Mouse (Mus musculus): ENCODE data around the gene Axin2.

Gene Axin2

DNA sequence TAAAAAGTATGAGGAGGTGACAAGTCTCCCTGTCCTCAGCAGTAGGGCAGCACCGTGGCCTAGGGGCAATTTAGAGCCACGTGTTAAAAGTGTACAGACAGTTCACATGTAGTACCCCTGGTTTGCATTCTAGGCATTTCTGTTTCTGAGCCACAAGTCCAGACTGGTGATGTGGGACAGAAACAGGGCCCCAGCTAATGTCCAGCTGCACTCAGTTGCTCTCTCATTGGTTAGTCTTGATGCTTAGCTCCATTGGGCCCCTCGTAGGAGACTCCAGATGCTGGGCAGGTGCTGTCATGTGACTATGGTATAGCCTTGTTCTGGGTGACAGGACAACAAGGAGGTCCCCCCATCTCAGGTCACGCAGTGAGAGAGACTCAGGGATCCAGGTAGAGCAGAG lies 9.0 kb downstream of the Axin2 start:
- in situ Hi-C loops (cut with MboI), result no loop called here

DNA sequence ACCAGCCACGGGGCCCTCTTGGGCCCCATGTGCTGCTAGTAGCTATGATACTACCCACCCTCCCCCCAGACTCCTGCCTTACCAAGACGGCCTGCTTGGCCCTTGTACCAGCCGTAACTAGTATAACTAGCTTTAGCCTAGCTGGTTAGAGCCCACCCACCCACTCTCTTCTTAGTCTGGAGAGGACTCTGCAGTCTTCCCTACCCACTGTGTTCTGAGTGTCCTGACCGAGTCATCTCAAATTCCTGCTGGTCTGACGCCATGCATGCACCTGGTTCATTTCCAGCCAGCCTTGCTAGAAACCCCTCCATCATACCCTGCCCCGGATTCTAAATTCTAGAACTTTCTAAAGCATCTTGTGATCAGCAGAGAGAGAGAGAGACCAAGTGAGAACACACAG lies 9.6 kb downstream of the Axin2 start:
- in situ Hi-C loops (cut with MboI), result no loop called here

DNA sequence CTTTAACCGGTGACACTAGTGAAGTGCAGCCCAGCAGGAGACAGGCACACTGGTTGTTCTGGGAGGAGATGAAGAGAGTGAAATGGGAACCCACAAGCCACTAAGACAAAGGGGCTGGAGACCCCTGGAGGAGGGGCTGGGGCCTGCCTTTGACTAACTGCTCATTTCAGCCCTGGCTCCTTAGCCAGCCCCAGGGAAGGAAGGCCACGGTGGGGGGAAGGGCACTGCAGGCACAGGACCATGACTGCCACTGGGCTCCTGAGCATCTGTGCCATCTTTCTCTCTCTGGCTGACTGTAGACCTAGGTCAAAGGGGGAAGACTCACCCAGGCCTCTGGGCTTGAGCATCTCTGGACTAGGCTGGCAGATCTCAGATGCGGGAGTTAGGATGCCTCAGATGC lies 10.5 kb downstream of the Axin2 start:
- in situ Hi-C loops (cut with MboI), result no loop called here

DNA sequence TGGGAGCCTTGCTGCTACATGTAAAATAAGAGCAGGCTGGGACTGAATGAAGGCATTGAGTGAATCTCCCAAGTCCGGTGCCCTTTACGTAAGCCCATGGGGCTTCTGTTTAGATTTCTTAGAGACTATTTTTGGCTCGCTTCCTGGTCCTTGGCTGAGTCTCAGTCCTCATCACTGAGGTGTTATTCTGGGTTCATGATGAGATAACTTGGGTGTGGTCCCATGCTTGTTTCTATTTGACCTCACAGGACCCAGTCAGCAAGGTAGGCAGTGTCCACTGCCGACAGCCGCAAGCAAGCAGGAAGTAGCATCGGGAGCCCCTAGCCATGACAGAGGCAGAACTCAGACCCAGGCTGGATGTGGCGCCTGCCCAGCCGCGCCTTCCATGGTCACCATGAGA lies 13.7 kb downstream of the Axin2 start:
- in situ Hi-C loops (cut with MboI), result no loop called here

DNA sequence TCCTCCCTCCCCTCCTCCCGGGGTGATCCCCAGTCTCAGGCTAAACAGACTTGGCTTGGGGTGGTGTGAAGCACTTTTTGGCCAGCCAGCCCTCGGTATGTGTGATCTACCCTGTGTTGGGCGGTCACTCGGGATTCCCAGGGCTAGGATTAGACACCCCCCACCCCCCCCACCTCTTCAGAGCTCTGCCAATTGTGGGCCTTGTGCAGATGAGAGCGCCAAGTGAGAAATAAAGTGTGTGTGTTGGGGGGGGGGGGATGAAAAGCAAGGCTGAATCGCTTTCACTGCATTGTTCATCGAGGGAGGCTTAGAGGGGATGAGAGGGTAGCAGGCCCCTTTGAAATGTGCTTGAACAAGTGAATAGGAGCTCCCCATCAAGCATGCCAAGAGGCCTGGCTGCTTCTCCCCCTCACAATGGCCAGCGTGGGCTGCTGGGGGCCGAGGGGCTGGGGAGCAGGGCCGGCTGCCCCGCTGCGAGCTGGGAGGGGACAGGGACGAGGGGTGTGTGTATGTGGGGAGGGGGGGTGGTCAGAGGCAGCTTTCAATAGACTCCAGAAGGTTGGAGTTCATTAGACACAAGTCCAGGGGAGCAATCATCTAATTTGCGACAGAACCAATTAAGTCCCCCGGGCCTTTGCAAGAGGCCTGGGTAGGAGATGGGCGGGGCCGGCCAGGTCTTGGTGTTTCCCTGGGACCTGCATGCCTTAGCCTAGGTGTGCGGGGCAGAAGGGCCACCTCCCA lies 15.1 kb downstream of the Axin2 start:
- in situ Hi-C loops (cut with MboI), result no loop called here

DNA sequence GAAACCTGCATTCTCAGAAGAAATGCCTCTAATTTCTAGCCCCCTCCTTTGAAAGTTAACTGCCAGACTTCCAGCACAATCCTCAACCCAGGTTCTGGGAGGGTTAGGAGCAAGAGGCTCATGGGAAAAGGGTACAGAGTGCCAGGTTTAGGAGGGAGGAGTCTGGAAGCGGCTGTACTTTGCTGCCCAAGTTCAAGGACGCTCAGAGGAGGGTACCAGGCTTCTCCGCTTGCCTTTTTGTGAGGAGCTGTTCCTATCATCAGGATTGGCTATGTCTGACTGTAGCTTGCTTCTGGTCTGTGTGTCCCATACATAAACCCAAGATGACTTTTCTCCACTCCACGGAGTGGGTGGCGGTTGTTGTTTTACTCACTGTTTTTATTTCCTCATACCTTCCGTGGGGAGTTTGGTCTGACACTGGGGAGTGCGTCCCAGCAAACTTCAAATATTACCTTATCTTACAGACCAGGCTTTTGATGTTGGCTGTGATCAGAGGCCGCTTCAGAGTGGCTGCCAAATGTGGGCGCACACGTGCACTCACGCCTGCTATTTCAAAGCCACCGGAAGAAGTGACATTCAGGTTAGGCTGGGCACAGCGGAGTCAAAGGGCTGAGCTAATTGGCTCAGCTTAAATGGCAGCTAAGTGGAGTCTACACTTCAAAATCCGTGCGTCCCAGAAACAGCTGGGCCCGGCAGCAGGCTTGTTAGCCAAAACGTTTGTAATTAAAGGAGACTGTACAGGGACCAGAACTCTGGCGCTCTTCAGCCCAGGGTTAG lies 16.1 kb downstream of the Axin2 start:
- in situ Hi-C loops (cut with MboI), result no loop called here

DNA sequence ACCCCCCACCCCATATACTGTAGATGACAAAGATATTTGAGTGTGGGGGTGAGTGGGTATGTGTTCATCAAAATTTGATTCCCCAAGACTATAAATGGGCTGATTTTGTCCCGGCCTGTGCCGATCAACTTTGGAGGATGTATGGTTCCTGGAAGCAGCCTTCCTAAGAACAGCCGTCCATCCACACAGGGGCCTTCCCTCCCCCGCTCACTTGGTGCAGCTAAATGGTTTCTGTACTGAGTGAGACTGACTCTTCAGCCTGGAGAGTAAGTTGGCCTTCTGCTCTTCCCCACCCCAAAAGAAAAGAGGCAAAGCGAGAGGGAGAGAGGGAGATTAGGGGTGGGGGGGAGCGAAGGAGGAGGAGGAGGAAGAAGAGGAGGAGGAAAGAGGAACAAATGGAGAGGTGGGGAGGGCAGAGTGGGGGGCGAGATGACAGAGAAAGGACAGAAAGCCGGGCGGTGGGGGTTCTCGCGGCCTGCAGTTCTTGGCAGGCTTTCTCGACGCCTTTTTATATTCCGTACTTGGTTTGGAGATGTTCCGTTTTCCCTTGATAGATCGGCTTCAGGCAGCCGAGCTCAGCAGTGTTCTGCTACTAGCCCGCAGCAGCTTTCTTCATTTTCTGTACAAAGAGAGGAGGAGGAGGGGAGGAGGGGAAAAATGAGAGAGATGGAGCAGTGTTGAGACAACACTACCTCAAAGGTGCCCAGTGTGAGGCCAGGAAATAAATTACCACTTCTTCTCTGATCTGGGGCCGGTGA lies 20.7 kb downstream of the Axin2 start:
- in situ Hi-C loops (cut with MboI), result no loop called here

DNA sequence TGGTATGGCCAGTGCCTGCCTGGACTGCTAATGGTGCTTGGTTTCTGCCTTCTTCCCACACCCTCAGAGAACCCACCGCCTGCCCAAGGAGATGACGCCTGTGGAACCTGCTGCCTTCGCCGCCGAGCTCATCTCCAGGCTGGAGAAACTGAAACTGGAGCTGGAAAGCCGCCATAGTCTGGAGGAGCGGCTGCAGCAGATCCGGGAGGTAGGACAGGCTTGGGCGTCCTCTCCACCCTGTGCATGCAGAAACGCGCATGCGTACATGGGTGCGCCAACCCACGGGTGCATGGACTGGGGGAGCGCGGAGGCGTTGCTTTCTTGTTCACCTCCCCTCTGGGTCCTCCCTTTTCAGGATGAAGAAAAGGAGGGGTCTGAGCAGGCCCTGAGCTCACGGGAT lies 21.7 kb downstream of the Axin2 start:
- in situ Hi-C loops (cut with MboI), result no loop called here

DNA sequence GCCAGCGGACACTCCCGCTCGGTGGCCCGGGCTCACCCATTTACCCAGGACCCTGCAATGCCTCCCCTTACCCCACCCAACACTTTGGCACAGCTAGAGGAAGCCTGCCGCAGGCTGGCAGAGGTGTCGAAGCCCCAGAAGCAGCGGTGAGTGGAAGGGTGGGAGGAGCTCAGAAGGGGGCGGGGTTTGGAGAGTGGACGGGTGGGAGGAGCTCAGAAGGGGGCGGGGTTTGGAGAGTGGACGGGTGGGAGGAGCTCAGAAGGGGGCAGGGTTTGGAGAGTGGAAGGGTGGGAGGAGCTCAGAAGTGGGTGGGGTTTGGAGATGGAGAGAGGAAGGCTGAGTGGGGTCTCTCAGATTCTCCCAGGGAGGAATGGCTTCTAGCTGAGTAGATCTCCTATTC lies 23.6 kb downstream of the Axin2 start:
- in situ Hi-C loops (cut with MboI), result no loop called here

DNA sequence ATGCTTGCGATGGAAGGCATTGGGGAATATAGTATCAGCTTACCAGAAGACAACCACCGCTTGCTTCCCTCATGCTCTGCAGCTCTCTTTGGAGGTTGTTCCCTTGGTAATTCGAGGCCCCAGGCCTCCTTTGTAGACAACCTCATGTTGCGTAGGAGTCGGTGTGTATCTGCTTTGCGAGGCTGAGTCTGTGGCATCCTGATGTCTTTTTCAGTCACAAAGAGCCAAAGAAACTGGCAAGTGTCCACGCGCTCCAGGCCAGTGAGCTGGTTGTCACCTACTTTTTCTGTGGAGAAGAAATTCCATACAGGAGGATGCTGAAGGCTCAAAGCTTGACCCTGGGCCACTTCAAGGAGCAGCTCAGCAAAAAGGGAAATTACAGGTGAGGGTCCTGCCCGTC lies 25.5 kb downstream of the Axin2 start:
- in situ Hi-C loops (cut with MboI), result no loop called here

DNA sequence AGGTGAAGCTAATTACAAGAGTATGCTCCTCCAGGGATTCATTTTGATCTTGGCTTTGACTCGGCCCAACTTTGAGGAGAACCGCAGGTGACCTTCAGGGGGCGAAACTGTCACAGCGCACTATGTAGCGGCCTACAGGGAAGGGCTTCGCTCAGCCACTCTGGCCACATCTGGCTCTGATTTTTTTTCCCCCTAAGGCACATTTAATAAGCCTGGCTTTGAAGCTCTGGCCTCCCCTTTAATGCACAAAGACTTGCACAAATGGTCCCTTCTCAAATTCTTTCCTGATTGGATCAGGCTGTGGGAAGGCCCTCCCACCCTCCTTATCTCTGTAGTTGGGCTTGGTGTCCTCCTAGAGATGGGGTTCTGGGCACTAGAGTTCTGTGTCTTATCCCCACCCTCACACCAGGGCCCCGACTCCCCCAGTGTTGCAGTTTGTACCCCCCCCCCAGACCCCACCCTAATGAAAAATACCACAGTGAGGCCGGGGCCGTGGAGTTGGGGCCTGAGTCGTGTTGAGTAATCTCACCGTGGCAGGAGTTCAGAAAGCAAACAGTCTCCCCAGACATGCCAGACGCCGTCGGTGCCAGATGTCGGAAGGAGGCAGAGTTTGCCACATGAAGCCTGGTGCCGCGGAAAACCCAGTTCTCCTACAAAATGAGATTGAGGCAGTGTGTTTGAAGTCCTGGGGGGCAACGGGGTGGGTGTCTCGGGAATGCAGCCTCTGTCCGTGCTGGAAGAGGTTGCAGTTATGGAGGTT lies 27.5 kb downstream of the Axin2 start:
- in situ Hi-C loops (cut with MboI), result no loop called here

DNA sequence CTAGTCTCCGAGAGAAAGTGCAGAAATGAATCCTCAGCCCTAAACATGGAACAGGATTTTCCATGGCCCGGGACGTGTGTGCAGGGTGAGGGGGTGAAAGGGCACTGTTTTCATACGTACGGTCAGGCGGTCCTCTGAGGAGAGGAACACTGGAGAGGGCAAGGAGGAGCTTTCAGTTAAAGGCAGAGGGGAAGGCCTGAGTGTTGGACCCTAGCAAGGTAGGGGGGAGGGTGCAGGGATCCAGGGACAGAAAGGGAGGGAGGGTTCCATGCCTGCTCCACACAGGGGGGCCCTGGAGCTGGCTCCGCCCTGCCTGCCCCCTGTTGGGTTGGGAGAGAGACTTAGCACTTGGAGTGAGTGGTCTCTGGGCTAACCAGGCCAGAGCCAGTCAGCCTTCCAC lies 28.4 kb downstream of the Axin2 start:
- in situ Hi-C loops (cut with MboI), result no loop called here

DNA sequence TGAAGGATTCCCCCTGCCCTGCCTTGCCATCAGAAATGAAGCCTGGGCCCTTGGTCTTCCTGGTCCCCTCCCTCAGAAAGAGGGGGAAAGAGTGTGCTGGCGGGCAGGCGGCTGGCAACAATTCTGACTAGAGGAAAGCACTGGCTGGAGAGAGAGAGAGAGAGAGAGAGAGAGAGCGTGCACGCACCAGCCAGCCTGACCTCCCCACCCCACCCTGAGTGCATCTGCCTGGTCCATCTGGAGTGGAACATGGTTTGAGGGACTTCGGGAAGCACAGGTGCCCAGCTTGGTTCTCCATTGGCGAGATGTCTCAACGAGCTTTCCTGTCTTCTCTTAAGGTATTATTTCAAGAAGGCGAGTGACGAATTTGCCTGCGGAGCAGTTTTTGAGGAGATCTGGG lies 28.8 kb downstream of the Axin2 start:
- in situ Hi-C loops (cut with MboI), result no loop called here

DNA sequence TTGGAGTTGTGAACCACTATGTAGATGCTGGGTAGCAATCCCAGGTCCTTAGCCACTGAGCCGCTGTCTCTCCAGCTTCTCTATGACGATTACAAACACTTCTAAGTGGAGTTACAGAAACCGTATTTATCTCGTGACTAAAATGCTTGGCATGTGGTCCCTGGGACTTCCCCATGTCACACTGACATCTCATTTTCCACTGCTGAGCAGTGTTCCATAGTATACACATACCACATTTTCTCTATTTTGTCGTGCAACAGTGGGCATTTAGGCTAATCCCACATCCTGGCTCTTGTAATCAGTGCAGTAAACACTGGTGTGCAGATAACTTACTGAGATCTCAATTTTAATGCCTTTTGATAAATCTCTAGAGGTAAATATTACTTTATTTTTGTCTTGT lies 32.2 kb downstream of the Axin2 start:
- in situ Hi-C loops (cut with MboI), result no loop called here

DNA sequence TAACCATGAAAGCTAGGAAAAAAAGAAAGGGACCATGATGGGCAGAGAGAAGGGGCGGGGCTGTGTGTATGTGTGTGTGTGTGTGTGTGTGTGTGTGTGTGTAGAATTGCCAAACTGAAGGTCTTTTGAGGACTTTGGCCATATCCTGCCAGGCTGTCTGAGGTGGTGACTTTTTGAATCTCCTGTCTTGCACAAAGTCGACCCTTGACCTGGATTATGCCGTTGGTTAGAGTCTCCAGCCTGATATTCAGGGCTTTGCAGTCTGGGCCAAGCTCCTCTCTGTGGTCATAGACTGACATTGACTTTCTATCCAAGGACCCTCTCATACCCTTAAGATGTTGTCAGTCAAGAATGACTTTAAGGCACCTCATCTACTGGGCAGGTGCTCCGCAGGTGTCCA lies 35.8 kb downstream of the Axin2 start:
- in situ Hi-C loops (cut with MboI), result no loop called here

DNA sequence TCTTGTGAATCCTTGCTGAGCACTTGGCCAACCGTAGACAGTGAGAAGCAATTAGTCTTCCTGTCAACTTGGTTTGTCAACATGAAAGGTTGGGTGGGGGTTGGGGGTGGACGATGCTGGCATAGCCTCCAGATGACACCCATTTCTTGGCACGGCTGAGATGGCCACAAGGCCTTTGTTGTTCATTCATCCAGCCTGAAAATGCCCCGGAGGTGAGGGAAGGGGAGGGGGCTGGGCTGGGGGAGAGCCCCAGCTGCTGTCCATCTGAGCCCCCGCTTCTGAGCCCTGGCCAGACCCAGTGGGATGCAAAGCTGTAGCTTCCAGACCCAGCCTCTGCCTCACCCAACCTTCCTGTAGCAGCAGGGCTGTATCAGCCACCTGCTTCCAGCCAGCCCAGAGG lies 38.2 kb downstream of the Axin2 start:
- in situ Hi-C loops (cut with MboI), result no loop called here

DNA sequence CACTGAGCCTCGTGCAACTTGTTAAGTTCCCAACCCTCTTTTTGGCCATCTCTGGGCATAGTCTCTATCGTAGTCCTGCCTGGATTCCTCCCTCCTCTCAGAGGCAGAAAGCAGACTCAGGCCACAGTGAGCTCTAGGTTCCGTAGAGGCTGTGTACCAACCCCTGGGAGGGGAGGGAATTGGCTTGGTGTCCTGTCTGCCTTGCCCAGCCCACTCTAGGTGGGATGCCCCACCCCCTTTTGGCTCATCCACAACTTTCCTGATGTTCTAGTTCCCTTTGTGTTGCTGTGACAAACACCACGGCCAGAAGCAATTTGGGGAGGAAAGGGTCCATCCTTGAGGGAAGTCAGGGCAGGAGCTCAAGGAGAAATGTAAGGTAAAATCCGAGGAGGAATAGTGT lies 39.0 kb downstream of the Axin2 start:
- in situ Hi-C loops (cut with MboI), result no loop called here

DNA sequence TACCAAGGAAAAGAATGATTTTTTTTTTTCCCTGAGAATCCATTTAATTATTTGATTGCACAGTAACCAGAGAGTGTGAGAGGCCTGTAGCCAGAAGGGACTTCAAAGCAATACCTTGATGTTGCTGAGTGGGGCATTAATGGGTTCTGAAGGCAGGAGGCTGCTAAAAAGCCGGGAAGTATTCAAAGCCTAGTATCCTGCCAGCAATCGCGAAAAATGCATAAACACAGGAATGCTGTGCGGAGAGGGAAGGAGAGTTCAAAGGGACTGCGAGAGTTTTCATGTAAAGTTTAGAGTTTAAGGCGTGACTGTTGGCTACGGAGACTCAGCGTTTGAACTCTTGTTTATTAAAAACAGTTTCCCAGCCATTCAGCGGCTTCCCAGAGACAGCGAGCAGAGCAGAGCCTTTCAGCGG lies 41.5 kb downstream of the Axin2 start:
- in situ Hi-C loops (cut with MboI), result no loop called here

DNA sequence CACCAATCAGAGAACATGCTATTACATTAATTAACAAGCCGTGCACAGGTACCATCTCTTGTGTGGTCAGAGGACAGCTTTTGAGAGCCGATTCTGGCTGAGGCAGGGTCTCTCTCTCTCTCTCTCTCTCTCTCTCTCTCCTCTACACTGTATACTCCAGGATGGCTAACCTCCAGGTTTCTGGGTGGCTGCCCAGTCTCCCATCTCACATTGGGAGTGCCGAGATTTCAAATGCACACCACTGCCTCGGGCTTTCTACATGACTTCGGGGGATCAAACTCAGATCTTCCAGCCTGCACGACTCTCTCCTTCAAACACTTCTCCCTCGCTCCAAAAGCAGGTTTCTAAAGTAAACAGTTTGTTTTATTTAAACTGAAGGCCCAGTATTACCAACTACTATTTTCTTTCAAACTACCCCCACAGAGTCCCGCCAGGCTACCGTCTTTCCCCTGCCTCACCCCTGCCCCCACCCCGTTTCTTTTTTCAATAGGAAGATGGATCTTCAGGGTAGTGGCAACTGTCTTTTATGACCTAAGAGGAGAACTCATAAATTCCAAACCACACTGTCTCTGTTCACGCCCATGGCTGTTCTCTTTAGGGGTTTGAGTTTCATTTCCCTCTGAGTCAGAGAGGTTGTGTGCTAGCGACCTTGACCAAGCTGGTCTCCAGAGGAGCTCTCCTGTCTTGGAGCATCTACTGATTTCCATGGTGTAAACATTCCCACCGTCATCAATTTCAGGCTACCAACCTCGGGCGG lies 43.5 kb downstream of the Axin2 start:
- in situ Hi-C loops (cut with MboI), result no loop called here

DNA sequence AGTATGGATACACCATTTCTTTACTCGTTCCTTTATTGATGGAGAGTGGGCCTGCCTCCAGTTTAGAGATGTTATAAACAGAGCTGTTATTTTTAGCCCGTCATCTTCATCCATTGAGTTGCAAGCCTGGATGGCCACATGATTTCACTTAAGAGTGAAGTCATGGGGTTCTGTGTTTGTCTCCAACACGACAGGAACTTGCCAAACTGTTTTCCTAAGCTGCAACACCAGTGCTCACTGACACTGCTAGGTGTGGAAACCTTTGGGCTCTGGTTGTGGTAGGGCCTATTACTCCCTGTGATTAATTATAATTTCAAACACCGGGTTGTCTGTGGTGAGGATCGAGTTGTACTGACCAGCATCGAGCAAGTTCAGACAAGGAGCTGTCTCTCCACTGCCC lies 45.6 kb downstream of the Axin2 start:
- in situ Hi-C loops (cut with MboI), result no loop called here

DNA sequence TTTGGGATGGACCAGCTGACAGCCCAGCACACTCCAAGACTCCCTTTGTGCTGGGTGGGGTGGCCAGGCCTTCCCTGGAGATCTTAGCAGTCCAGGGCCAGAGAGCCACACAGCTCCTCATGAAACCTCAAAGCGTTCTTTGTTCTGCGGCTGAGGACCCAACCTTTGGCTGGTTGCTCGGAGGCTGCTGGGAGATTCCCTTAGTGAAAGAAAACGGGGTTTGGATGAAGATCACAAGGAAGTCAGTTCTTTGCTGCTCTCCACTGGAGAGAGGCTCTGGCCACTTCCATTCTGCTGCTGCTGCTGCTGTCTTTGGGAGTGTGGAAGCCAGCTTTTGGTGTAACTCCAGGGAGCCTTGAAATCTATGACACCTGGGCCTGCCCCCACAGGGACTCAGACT lies 53.3 kb downstream of the Axin2 start:
- in situ Hi-C loops (cut with MboI), result no loop called here
